Mouse (Mus musculus) left cerebral cortex, postnatal 14 days (tissue): ENCODE results near the gene Wwox. TPM values are rescaled to one million over a fixed set of nuclear protein-coding genes. Genes with fewer than 3 reads are reported as not detected.

Experiments
- DNase-seq, 2 experiments: peaks; one replicate each; pipeline ENCODE4 v3.0.0; 2021 to 2022; ENCODE audit warnings: low spot score in 2 of 2, mixed read lengths in 1 of 2
- intact Hi-C: fragments of 180-260 bp; cut with DNase I; formaldehyde crosslinking; loops from one replicate; pipeline ENCODE4 v1.15.1; 2025
- total RNA-seq, 2 experiments: library from RNA; stranded (reverse); gene quantifications; 2 replicates each; pipeline ENCODE4 v1.2.3; 2021

Wwox gene
- total RNA-seq, 2 experiments from 2014 or later, result 11.9 to 12.0 TPM

DNA sequence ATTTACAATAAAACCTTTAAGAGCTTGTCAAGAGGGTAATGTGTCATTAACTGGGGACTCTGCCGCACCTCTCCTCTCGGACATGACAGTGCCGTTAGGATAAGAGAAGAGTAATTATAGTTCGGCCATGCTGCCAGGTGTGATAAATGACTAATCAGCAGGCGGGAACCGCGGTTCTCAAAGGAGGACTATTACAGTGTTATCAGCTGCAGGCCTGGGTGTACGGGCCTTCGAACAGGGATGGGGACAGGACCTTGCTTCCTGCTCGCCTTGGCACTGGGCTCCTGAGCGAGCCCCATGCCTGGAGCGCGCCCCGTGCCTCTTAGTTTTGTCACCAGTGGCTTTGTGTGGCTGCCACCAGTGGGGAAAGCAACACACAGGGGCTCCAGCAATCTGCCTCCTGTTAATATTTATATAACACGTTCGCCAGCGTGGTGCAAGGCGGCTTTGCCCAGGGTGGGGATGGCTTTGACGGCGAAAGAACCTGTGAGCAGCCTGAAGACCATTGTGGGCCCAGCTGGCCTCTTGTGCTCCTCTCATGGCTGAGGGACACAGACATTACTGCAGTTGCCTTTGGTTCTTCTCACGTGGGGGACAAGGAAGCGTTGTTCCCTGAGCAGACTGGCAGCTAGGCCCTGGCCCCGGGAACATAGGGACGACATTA, 711.1 kb downstream of the Wwox start:
- intact Hi-C loops, result no loop called here
- no peak for DNase-seq

DNA sequence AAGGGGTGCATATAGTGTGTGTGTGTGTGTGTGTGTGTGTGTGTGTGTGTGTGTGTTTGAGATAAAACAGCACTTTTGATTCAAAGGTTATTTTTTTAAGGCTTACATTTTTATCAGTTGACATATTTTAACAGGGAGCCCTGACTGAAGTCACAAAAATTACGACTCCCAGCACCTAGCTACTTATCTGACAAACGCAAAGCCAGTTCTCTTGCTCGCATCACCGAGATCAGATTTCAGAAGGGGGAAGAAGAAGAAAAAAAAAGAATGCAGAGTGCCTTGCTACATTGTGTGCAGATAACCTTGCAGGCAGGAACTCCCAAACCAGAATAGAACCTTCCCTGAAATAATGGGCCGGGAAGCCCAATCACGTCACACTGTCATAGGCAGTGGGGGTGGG, 712.0 kb downstream of the Wwox start:
- DNase-seq, result no peak
- intact Hi-C loops, result no loop called here

DNA sequence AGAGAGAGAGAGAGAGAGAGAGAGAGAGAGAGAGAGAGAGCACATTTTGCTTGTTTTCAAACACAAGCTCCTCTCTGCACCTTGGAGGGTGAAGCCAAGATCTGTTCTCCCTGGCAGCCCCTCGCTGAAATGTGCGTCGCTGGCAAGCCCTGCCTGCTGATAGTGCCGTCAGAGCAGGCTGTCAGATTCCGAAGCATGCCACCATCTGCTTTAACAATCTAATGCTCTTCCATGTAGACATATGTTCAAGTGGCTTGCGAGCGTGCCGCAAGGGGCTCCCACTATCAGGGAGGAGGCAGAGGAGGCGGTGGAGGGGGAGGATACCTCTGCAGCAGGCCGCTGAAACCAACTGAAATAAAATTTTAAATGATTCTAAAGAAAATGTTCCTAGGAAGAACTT, 714.6 kb downstream of the Wwox start:
- intact Hi-C loops, result no loop called here
- peak; percentile 49 to 64 for DNase-seq

DNA sequence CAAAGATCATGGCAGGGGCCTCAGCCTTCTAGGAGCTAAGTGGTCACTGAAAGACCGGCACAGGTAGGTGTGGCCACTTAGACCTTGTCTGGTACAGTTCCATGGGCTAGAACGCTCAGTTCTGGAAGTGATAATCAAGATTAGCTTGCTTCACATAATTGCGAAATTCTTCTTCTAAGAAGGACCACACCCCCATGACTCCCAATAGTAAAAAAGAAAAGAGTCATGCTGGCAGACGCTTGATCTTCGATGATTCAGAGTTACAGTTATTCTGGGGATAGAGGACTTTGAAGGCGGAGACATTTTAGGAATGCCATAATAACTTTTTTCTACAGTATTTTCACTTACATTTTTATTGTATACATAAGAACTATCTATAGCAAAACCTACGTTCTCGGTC, 716.7 kb downstream of the Wwox start:
- no peak for DNase-seq
- intact Hi-C loops, result loop anchor here (5.0 kb wide), 2 partner anchors 59 to 551 kb away; partner anchors contain the start of gene Maf

DNA sequence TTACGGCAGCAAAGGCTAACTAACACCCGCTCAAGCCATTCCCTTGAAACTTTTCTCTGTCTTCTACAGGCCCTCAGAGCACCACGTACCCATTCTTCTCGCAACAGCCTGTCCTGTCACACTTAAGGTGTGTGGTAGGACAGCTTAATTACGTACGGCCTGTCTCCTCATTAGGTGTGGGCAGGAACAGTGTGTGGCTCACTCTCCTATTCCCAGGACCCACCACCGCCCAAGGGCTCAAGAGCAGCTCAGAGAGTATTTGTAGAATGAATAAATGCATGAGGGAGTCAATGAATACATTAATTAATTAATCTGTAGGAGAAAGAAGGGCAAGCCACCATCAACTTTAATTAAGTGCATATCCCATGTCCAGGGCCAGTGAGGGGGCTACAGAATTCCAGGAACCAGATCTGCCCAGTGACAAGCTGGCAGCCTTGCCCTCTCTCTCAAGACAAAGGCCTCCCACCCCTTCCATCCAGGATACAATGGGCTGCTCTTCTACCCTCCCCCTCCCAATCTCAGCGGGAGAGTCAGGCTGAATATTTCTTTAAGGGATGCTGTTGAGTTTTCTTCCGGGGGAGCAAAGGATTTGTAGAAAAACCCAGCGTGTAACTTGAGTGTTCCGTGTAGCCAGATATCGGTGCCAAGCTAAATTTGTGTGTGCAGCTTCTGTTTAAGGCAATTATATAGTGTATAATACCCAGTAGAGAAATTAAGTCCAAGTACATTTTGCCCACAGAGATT, 718.7 kb downstream of the Wwox start:
- DNase-seq, result no peak
- intact Hi-C loops, result loop anchor here (5.0 kb wide), 2 partner anchors 61 to 549 kb away; partner anchors contain the start of gene Maf

DNA sequence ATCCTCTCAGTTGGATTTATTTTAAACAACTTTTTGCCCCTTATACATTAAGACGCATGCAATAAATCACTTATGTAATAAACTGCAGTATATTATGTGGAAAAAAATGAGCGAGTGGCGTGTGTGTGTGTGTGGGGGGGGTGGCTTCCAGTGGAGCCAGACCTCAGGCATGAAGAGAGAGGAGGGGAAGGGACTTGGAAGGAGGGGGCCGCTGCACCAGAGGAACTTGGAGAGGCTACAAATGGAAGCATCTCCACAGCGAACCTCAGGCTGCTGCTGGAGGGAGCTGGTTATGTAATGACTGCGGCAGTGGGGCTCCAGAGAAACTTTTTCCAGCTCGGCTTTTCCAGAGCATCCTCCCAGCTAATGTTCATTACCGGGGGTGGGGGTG, 719.3 kb downstream of the Wwox start:
- peak in 1 of 2 experiments; percentile 45 for DNase-seq
- intact Hi-C loops, result loop anchor here (5.0 kb wide), 2 partner anchors 61 to 549 kb away; partner anchors contain the start of gene Maf

DNA sequence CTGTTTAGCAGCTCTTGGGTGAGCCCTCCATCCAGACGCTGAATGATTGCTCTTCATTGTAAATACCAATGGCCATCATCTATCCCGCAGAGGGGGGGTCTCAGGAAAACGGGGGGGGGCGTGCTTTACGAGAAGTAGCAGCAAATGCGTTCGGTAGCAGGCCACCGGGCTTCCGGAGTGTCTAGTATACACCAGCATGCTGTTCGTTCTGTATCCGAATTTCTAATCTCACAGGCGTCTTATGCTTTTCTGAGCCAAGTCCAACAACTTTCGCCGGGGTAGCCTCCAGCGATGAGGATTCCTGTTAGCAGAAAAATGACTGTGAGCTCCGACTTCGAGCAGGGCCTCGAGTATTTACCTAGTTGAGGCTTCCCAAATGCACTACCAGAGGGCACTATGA, 719.8 kb downstream of the Wwox start:
- intact Hi-C loops, result loop anchor here (5.0 kb wide), 2 partner anchors 62 to 548 kb away; partner anchors contain the start of gene Maf
- peak in 1 of 2 experiments; percentile 23 for DNase-seq

DNA sequence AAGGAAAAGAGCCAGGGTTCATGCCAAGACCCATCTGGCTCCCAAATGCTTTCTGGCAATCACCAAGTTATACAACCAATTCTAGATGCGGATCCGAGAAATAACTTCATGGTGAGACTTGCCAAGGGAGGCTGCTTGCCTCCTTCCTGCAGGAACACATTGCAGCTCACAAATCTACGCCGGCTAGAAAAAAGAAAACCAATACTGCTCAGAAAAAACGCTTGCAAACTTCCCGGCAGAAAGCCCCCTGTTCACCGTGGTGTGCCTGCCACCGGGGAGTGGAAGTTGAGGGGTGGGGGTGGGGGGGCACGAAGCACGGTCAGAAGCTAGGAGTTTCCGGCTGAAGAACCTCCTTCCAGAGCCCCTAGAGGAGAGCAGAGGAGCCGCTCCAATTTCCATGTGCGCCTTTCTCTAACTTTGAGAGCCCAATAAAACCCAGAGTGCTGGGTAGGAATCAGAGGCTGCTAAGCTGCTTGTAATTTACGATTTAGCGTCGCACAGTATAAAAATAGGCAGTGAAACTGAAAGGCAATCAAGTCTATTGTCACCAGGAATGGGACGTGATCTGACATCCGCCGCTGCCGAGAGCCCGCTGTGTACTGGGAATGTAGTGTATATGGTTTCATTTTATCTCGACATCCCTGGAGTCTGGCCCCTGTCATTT, 720.4 kb downstream of the Wwox start:
- DNase-seq, result peak in 1 of 2 experiments; percentile 43
- intact Hi-C loops, result loop anchor here (5.0 kb wide), 2 partner anchors 63 to 547 kb away; partner anchors contain the start of gene Maf

DNA sequence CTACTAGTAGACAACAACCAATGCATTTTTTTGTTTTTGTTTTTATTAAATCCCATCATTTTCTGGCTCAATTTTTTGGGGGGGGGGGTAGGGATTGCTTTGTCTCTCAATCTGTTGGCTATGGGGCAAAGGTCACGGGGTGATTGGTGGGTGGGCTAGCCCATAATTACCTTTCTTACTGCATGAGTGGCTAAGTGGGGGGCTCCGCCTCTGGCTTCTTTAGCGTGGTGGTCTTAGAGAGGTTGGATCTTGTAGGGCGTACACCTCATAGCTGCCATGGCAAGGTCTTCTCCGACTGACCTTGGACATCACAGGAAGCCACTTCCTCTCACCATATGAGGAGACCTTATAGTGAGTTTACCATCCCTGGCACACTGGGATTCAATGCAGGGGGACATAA, 721.0 kb downstream of the Wwox start:
- no peak for DNase-seq
- intact Hi-C loops, result no loop called here

DNA sequence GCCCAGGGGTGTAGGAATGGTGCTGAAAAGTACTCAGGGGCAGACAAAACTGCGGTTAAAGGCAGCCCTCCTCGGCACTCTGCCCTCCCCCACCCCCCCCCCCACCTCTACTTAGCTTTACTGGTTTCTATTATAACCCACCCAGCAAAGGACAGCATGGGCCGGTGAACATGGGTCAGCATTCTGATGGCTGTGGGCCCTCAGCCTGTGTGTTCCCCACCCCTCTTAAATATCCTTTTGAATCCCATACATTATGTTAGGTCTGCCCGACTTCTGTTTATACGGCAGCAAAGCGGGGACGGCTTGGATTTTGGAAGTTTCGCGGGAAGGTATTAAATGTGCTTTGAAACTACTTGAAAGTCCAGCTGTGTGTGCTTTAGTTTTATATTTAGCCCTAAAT, 722.1 kb downstream of the Wwox start:
- intact Hi-C loops, result no loop called here
- DNase-seq, result no peak

DNA sequence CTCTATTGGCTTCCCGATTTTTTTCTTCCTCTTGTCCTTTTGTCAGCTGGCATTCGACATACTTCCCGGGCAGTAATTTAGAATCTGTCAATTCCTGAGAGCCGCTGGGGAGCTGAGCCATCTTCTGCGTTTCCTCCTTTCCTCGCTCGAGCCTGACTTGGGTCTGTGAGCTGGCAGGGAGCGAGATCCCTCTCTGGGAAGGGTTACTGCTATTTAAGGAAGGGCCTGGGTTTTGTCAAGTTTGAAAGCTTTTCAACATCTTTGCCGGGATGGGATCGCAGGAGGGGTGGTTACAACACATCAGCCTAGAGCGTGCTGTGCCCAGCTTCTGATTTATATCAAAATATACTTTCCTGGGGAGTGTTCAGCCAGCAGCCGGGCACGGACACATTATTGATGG, 725.4 kb downstream of the Wwox start:
- intact Hi-C loops, result no loop called here
- no peak for DNase-seq

DNA sequence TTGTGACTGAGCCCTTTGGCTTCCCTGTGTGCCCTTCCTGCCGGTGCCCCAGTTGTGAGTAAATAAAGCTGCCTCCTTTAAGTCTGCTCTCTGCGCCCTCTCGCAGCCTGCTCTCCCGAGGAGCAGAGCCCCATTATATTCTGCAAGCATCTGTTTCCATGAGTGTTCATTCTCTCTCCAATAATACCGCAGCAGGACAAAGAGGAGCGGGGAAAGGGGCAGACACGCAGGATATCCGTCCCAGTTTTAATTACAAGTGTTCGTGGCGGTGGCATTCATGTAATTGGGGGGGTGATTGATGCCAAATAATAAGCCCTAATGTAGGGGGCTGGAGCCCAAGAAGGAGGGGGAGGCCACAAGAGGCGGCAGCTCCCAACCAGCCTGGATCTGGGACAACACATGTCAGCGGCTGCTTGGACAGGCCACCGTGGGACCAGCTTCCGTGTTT, 734.2 kb downstream of the Wwox start:
- intact Hi-C loops, result no loop called here
- DNase-seq, result no peak

DNA sequence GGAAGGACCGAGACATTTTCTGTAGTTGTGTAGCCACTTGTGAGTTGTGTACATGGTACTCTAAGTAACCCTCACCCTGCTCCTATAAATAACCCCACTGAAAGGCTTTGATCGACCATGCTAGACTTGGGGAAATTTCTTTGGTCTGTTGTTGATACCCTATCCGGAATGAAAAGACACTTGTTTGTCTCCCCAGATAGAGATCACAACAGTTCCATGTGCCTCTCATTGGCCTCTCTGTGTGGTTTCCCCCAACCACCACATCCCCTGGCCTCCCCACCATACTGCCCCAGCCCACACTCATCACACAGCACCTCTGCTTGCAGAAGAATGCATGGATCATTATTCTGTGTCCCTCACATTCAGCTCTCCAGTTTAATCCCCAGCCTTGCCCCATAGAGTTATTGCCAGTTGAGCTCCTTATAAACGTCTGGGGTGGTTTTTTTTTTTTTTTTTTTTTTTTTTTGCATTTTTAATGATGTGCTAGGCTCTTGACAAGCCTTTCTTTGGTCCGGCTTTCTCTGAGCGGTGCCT, 746.0 kb downstream of the Wwox start:
- DNase-seq, result no peak
- intact Hi-C loops, result no loop called here

DNA sequence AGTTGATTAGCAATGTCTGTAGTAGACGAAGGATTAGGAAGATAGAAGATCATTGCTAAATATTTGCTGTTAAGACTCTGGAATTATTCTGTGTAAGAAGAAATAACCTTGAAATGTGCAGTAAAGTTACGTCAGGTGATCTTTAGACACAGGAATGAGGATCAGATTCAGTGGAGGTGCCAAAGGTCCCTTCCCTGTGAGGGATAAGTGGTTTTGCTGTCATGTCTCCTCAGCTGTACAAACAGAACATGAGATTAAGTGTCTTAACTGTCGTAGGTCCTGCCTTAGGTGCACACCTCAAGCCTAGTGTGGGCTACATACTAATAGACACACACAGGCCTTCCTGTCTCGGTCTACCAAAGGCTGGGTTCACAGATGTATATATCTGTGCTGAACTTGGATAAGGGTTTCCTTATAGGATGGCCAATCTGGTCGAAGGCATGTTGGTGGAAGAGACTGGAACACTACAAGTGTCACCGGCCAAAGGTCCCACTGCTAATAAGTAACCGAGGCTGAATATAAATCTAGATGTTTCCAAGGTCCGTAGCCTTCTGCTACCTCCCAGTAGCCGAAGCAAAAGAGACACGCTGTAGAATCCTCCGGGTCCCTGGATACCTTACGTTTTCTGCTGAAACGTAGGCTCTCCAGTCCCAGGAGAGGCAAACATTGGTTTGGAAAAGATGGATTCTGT, 746.8 kb downstream of the Wwox start:
- DNase-seq, result no peak
- intact Hi-C loops, result no loop called here

DNA sequence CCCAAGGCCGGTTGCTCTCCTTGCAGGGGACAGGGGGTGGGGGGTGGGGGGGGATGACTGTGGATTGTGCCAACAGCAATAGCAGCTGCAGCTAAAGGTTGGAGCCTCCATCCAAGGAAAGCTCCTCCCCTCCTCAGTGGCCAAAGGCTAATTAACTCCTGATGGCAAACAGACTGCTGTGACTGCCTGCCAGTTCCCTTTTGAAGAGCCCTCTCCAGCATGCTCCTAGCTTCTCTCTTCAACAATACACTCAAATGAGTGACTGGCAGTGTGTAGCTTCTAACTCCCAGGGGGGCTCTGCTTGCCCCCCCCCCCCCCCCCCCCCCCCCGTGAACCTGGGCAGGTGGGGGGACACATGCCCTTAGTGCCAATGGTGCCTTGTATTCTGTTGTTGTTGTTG, 747.4 kb downstream of the Wwox start:
- intact Hi-C loops, result no loop called here
- no peak for DNase-seq

DNA sequence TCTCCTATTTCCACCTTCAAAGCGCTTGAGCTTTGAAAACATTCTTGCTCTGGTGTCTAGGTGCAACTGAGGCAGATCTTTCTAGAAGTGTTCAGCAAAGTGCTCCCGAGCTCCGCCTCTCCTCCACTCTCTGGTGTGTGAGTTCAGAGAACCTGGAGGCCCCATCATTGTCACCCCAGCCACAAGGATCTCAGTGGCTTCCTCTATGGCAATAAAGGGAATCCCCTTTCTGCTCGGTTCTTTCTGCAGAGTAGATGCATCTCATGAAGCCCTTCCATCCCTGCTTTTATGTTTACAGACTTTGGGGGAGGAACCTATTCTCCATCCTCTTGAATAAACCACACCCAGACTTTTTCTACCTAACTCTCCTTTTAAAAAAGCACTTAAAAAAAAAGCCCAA, 749.0 kb downstream of the Wwox start:
- intact Hi-C loops, result no loop called here
- DNase-seq, result no peak

DNA sequence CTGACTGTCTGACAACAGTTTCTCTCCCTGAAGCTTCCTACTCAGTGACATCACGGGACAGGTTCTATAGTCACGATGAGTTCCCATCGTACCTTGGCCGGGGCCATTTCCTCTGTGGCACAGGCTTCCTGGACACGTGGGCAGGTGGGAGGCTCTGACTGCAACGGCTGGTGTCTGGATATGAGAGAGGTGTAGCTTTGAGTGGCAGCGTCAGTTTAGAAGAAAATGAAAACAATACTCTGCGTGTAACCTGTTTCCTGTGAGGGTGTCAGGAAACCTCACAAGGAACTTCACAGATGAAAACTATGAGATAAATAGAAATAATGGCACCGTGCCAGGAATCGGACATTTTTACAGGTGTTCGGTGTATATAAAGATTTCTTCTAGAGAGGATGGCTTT, 750.4 kb downstream of the Wwox start:
- no peak for DNase-seq
- intact Hi-C loops, result no loop called here

DNA sequence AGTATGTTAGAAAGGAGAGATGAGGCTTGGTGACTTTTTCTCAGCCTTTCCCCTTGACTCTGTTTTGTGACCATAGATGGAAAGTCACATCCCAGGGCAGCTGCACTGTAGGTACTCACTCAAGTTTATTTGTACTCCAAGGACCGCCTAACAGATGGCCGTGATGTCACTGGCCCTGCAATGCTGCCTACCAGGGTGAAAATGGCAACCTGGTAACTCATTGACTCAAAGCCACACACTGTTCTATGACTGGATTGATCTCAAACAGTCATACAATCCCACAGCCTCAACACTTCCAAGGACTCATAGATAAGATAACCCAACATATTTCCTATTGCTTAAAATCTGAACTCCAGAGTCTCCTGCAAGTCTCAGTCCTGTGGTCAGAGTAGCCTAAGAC, 754.3 kb downstream of the Wwox start:
- intact Hi-C loops, result no loop called here
- no peak for DNase-seq

DNA sequence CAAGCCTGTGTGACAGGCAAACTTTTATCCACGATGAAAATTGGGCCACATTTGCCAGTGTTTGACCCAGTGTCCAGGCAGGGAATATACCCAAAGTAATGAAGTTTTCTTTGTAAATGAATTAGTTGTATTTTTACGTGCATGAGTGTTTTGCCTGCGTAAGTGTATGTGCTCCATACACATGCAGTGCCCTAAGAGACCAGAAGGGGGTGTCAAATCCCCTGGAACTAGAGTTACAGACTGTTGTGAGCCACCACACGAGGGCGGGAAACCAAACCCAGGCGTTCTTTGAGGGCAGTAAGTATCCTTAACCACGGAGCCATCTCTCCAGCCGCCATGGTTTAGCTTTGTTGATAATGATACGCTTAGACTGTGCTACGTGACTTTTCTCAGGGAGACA, 755.9 kb downstream of the Wwox start:
- no peak for DNase-seq
- intact Hi-C loops, result no loop called here

DNA sequence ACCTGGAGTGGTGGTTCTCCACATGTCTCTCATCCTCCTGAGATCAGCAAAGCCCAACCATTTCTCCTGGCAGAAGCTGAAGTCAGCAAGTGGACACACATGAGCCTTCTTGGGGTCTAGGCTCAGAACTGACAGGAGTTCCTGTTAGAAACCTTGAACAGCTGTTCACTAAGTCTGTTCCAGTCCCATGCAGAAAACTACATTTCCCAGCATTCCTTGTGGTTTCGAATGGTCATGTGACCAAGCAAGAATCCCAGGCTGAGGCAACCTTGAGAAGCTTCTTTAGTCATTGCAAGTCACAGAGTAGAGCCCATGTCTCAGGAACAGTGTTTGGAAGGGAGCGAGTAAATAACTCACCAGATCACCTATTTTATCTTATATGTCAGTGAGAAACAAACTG, 757.4 kb downstream of the Wwox start:
- peak in 1 of 2 experiments; percentile 46 for DNase-seq
- intact Hi-C loops, result no loop called here
